Mouse (Mus musculus) E14TG2a.4 (cell line): ENCODE data around the gene Fbln7.

Experiments
- CTCF ChIP-seq: conservative IDR thresholded peaks from 2 replicates; pipeline ENCODE4 v1.5.1; 2014; ENCODE audit warnings: low read length
- NANOG ChIP-seq: IDR thresholded peaks from 2 replicates; pipeline ENCODE4 v1.6.1; 2014; ENCODE audit warnings: borderline replicate concordance, low read length, mixed read lengths
- POU5F1 ChIP-seq: IDR thresholded peaks from 2 replicates; pipeline ENCODE4 v1.6.1; 2014; ENCODE audit warnings: low read length, borderline replicate concordance

- TF ChIP-seq POU5F1 (no peak), NANOG (no peak), CTCF (no peak)
Measured at GRCm38 (mm10) chr2:128902843-128903242, 40.1 kb downstream of the Fbln7 start.
